Mouse (Mus musculus) adrenal gland, adult 18-20 months (tissue): Measurements from ENCODE around the gene 1700021F05Rik. TPM values are rescaled to one million over a fixed set of nuclear protein-coding genes. Genes with fewer than 3 reads are reported as not detected.
"Not testable (repeated sequence)": the region's sequence is repeated elsewhere in the genome, so short reads cannot be mapped to it uniquely, and the experiment has no call there.

ENCODE experiments used
- DNase-seq, 2 experiments: peaks; one replicate each; pipeline ENCODE4 v3.0.0; 2021 to 2022; ENCODE audit warnings: low spot score in 2 of 2
- total RNA-seq, 2 experiments: library from RNA; stranded (reverse); gene quantifications; 1 replicate in 1 of 2; 2 replicates in 1 of 2; pipeline ENCODE4 v1.2.3; 2021

1700021F05Rik gene
- total RNA-seq, 2 experiments from 2014 or later, result 60.2 to 81.3 TPM

- no peak for DNase-seq
Measured at GRCm38 (mm10) chr10:43541153-43541544, 355 bp upstream of the 1700021F05Rik start.

DNA sequence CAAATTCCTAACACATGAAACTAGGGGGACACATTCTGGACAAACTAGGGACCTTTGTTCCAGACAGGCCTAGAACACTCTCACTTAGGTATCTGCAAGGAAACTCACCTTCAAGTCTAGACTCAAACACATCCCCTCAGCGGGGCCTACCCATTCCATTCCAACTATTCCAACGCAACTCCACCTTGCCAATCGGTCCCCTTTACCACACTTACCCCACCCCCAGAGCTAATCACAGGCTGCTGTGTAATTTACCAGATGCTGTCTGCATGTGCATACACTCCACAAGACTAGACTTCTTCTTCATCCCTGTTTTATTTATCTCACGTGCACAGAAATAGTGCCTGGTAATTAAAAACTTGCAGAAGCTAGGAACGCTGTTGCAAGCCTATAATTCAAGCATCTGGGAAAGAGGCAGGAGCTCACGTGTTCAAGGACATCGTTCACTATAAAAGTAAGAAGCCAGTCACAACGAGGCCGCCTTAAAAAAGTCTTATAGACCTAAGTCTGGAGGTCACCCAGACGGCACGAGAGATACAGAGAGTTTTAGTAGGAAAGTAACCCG lies 966 bp downstream of the 1700021F05Rik start:
- DNase-seq, result no peak

DNA sequence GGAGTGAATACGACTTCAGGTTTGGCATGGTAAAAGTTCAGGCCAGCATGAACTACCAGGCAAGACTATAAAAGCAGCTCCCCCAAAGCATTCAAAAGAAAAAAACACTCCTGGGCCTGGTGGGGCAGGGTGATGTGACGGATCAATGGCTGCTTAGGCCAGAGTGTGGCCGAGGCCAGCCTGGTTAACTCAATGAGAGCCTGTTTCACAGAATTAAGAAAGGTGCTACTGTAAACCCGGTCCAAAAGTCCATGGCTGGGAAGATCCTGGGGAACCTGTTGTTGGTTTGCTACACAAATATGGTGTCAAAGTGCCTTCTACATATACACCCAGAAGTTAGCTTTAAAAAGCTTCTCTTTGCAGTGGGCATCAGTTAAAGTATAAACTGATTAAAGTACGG lies 2.0 kb downstream of the 1700021F05Rik start:
- DNase-seq, result no peak

- DNase-seq, result no peak
Measured at GRCm38 (mm10) chr10:43537652-43538051, 3.1 kb downstream of the 1700021F05Rik start.

- no peak for DNase-seq
Measured at GRCm38 (mm10) chr10:43534382-43534781, 6.4 kb downstream of the 1700021F05Rik start.

GRCm38 (mm10) chr10:43527283-43528269 lies 13.2 kb downstream of the 1700021F05Rik start:
- DNase-seq, result no peak

- DNase-seq, result not testable (repeated sequence)
Measured at GRCm38 (mm10) chr10:43523931-43524330, 16.9 kb downstream of the 1700021F05Rik start, which contains the start of gene Gm9803. Gm9803 (plus strand) TSS chr10:43524084.

GRCm38 (mm10) chr10:43519977-43520376 lies 20.8 kb downstream of the 1700021F05Rik start:
- no peak for DNase-seq

- DNase-seq, result no peak
Measured at GRCm38 (mm10) chr10:43518368-43518767, 22.4 kb downstream of the 1700021F05Rik start.

- no peak for DNase-seq
Measured at GRCm38 (mm10) chr10:43517836-43518235, 23.0 kb downstream of the 1700021F05Rik start.

DNA sequence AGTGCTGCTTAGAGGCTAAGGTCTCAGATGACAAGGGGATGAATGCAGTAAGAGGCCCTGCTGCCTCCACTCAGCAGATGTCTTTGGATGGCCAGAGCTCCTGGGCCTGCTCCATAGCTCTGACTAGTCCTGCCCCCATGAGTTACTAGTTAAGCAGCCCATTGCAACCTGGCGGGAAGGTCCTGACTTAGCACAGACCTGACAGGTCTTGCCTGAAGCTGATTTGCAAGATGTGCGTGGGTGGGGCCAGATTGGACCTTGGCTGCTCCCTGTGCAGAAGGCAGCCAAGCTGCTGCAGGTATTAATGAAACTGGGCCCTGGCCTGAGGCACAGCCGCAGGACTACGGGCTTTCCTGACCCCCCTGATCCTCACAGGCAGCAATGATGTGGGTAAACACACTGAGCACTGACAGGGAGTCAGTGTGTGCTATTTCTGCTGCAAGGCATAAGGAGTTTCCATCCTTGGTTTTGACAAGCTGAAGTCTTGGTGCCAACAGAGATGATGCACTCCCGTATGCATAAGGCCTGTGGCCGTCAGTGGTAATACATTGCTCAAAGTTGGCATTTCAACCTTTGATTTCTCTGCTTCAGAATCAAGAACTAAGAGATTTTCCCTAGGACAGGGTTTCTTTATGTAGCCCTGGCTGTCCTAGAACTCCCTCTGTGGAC lies 23.7 kb downstream of the 1700021F05Rik start:
- DNase-seq, result no peak

- DNase-seq, result no peak
Measured at GRCm38 (mm10) chr10:43512976-43513375, 27.8 kb downstream of the 1700021F05Rik start.

DNA sequence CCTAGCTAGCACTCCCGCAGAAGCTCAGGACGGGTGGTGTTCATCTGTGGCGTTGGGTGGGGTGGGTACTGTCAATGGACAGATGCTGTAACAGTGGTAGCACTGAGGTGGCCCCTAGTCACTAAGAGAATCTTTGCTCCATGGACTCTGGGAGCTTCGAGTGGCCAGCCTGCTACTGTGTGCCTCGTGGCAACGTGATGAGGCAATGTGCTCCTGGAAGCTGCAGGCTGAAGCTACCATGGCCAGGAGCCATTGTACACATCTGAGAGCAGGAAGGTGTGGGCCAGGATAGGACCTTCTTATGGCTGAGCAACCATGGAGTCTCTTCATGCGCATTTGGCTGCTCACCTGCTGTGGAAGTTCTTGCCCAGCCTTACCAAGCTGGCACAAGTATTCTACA lies 31.6 kb downstream of the 1700021F05Rik start:
- no peak for DNase-seq

DNA sequence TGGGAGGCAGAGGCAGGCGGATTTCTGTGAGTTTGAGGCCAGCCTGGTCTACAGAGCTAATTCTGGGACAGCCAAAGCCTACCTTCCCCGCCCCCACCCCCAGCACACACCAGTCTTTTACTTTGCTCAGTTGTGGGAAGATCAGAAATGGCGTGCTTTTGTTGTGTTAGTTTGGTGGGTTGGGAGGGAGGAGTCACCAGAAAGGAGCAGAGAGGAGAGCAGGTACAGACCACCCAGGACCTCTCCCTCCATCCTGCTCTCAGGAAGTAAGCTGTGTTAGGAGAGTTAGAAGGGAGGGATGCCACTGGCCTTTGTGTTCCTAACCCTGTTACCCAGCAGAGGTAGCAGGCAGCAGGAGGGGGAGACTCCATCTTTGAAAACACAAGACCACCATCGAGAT lies 33.7 kb downstream of the 1700021F05Rik start:
- DNase-seq, result no peak

- no peak for DNase-seq
Measured at GRCm38 (mm10) chr10:43504291-43504690, 36.5 kb downstream of the 1700021F05Rik start.

DNA sequence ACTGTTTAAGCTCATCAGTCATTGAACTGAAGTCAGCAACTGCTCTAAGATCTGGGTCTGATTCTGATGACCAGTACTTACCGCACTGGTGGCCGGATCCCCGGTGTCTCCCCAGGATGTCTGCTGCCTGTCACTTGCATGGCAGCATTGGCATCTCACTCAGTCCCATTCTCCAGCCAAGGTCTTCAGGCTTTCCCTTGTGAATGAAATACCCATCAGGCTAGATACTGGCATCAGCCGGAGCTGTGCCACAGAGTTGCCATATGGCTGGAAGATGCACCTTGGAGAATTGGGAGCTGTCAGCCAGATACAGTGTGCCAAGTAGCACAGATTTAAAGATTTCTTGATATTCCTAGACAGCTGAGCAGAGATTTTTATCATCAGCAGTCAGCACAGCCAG lies 38.2 kb downstream of the 1700021F05Rik start:
- DNase-seq, result no peak

- DNase-seq, result no peak
Measured at GRCm38 (mm10) chr10:43490846-43491245, 49.9 kb downstream of the 1700021F05Rik start.

DNA sequence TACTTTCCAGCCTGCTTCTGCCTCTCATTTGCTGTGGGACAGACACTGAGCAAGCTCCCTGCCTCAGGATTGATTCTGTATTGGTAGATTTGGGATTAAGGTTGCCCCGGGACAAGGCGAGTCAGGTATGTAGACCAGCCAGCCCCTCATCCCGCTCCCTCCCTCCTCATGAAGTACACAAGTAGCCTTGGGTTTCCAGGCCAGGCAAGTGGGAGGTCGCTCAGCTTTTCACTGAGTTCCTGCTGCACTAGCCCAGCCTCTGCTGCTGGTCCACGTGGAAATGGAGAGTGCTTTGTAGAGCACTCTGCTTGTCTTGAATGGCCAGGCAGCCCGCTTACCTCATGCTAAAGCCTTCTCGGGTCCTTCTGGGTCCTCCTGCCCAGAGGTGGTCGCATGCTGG lies 50.8 kb downstream of the 1700021F05Rik start:
- DNase-seq, result no peak

DNA sequence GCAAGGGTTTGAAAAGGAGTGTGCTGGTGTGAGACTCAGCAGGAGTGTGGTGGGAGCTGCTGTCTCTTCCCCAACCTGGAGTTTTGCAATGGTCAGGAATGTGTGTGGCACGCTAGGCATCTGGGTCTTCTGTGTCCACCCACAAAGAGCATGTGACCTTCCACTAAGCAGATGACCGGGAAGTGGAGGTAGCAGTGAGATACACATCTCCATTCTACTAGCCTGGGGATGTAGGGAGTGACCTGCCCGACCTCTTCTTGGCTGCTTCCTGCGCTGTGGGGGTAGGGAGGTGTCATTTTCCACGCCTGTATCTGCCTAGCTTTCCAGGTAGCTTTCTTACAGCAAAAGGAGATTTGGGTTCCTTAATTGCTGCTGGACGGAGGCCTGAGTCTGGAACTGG lies 51.2 kb downstream of the 1700021F05Rik start:
- DNase-seq, result no peak

DNA sequence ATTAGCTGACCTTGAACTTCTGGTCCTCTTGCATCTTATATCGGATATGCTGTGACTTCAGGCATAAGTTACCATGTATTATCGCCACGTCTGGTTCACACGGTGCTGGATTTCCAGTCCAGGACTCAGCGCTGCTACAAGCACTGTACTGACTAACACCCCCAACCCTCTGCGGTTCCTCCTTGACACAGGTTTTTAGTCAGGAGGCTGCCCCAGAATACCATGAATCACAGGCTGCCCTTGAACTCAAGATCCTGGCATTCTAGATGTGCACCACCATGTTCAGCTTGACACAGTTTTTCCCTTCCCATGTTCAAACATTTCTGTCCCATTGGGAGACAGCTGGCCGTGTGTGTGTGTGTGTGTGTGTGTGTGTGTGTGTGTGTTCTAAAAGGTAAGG lies 51.7 kb downstream of the 1700021F05Rik start:
- DNase-seq, result no peak

- DNase-seq, result no peak
Measured at GRCm38 (mm10) chr10:43488258-43488657, 52.5 kb downstream of the 1700021F05Rik start.
